Mouse (Mus musculus) CH12.LX (cell line): ENCODE data around the gene Dars.

Source experiments
- CTCF ChIP-seq, 2 experiments: IDR thresholded peaks in 1 of 2; conservative IDR thresholded peaks in 1 of 2; 2 replicates each; pipeline ENCODE4 v1.5.1; 2011 to 2012; ENCODE audit warnings: low read depth in 2 of 2, low read length in 2 of 2, improper control_type of control experiment in 1 of 2, inconsistent platforms in 1 of 2, mild to moderate bottlenecking in 1 of 2, moderate library complexity in 1 of 2
- ELF1 ChIP-seq: IDR thresholded peaks from 2 replicates; pipeline ENCODE4 v1.6.1; 2014; ENCODE audit warnings: low read depth, mild to moderate bottlenecking, inconsistent platforms, low read length, improper control_type of control experiment
- EP300 ChIP-seq: IDR thresholded peaks from 2 replicates; pipeline ENCODE4 v1.6.1; 2011; ENCODE audit warnings: low read length, improper control_type of control experiment
- MAX ChIP-seq: IDR thresholded peaks from 2 replicates; pipeline ENCODE4 v1.6.1; 2011; ENCODE audit warnings: low read length, improper control_type of control experiment
- MXI1 ChIP-seq: IDR thresholded peaks from 2 replicates; pipeline ENCODE4 v1.6.1; 2011; ENCODE audit warnings: mild to moderate bottlenecking, low read depth, low read length, improper control_type of control experiment
- NRF1 ChIP-seq: IDR thresholded peaks from 2 replicates; pipeline ENCODE4 v1.6.1; 2014; ENCODE audit warnings: low read depth, mild to moderate bottlenecking, inconsistent platforms, low read length, improper control_type of control experiment, moderate library complexity
- POLR2A ChIP-seq: IDR thresholded peaks from 2 replicates; pipeline ENCODE4 v1.6.1; 2011; ENCODE audit warnings: low read depth, mild to moderate bottlenecking, improper control_type of control experiment, low read length

DNA sequence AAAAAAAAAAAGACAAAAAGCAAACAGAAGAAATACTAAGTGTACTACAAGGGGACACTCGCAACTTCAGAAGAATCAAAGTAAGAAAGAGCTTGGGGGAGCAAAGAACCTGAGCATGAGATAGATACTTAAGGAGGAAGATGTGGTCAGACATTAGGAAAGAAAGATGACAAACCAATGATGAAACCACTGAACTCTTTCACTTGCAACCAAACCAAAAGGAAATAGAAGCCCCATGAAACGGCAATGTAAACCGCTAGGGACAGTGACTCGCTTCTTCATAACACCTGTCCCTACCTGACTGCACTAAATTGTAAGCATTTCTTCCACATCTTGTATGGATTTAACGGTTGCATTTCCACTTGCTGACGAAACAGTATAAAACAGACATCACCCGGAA, 30.7 kb downstream of the Dars start:
- TF ChIP-seq NRF1, result no peak
- no peak for TF ChIP-seq CTCF (conservative IDR thresholded peaks at IDR 0.05 in 1 of 2, IDR thresholded peaks at IDR 0.05 in 1 of 2; ENCODE audit: low read depth in 2 of 2, low read length in 2 of 2)
- TF ChIP-seq EP300, result no peak
- TF ChIP-seq MXI1, result no peak
- no peak for TF ChIP-seq MAX
- TF ChIP-seq ELF1, result no peak
- TF ChIP-seq POLR2A, result no peak
